1 mouse cellular context compared by ENCODE assay signal in the genomic region with DNA sequence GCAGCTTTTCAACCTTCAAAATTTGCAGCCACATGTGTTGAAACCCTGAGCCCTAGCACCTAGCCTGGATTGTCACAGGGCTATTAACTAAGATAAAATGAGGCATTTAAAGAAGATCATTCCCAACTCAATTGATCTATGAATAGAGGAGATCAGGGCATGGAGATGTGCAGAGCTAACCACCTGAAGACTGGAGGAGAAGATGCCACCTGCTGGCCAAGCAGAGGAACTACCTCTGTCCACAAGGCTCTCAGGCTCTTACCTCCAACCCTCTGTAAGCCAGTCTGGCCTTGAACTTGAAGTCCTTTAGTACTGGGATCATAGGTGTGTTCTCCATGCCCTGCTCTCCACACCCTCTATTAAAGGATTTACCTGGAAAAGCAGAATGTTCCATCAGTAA.
TF ChIP-seq lines count a peak whose summit lies in the region.

No protein-coding gene starts in this region.

TF ChIP-seq in CH12.LX, 34 proteins besides CTCF, POLR2A, EP300 and RAD21:
- TF ChIP-seq ZMIZ1 (IDR thresholded peaks at IDR 0.05; ENCODE audit: low read depth, low read length) (no peak), ZC3H11A (IDR thresholded peaks at IDR 0.05; ENCODE audit: low read depth, low read length) (peak; percentile 24; the same call in 1 of the 2 replicates), ELF1 (IDR thresholded peaks at IDR 0.05; ENCODE audit: low read depth, low read length) (peak; percentile 13; the same call in 1 of the 2 replicates), JUN (IDR thresholded peaks at IDR 0.05; ENCODE audit: insufficient read depth, low read depth, low read length) (no peak), MYC (IDR thresholded peaks at IDR 0.05; ENCODE audit: low read depth, low read length) (0 out of 2 replicates have a peak, but pooled peaks have one; percentile 42), BHLHE40 (IDR thresholded peaks at IDR 0.05; ENCODE audit: low read depth, low read length) (0 out of 2 replicates have a peak, but pooled peaks have one; percentile 6), NELFE (IDR thresholded peaks at IDR 0.05; ENCODE audit: low read depth, low read length) (0 out of 2 replicates have a peak, but pooled peaks have one; percentile 20), SMC3 (IDR thresholded peaks at IDR 0.05; ENCODE audit: low read depth, low read length) (peak; percentile 86)
